Mouse (Mus musculus) midbrain, embryonic 10.5 days (tissue): Measurements from ENCODE around the gene Fam216a. TPM values are rescaled to one million over a fixed set of nuclear protein-coding genes. Genes with fewer than 3 reads are reported as not detected.
"Not testable (repeated sequence)": the region's sequence is repeated elsewhere in the genome, so short reads cannot be mapped to it uniquely, and the experiment has no call there.

ENCODE experiments used
- DNase-seq: peaks from one replicate; pipeline ENCODE4 v3.0.0-alpha.2; 2017; ENCODE audit warnings: low spot score
- H3K27ac ChIP-seq: fragments of 300-500 bp; sonication (generic); replicated peaks from 2 replicates; pipeline ENCODE4 v1.5.1; 2016; ENCODE audit warnings: mild to moderate bottlenecking
- H3K27me3 ChIP-seq: fragments of 300-500 bp; sonication (generic); 2 replicates; pipeline ENCODE4 v1.6.1; 2016; ENCODE audit warnings: low read depth, mild to moderate bottlenecking; ENCODE audit not compliant: poor library complexity, severe bottlenecking
- H3K36me3 ChIP-seq: fragments of 300-500 bp; sonication (generic); 2 replicates; pipeline ENCODE4 v1.6.1; 2016; ENCODE audit warnings: mild to moderate bottlenecking, moderate library complexity
- H3K4me1 ChIP-seq: fragments of 300-500 bp; sonication (generic); 2 replicates; pipeline ENCODE4 v1.6.1; 2016
- H3K4me3 ChIP-seq: fragments of 300-500 bp; sonication (generic); 2 replicates; pipeline ENCODE4 v1.5.1; 2016; ENCODE audit warnings: mild to moderate bottlenecking, moderate library complexity
- H3K9me3 ChIP-seq: fragments of 300-500 bp; sonication (generic); replicated peaks from 2 replicates; pipeline ENCODE4 v1.6.1; 2016; ENCODE audit warnings: mild to moderate bottlenecking
- WGBS: fragments of 180-500 bp; shearing (Covaris S2); methylation state at CpG from one replicate; pipeline ENCODE4 v1.1.7; 2016; 5-methylcytosine and 5-hydroxymethylcytosine counted together
- polyA plus RNA-seq: library from polyadenylated mRNA; unstranded; fragments of >200 nt; fragmentation: Nextera tagmentation; extraction: Ambion mirVana; gene quantifications from 2 replicates; pipeline ENCODE4 v1.2.1, GENCODE M21; 2016

Fam216a gene
- polyA plus RNA-seq, 1 experiment from 2014 or later: 85.5 TPM

GRCm38 (mm10) chr5:122330269-122330668 is 41.9 kb downstream of the Fam216a start:
- Histone ChIP-seq H3K36me3 (peaks cover 20% of the 10 kb centered on the region), H3K27ac (no peak overlapping the region), H3K27me3 (no peaks in the 10 kb centered on the region), H3K9me3 (no peaks in the 10 kb centered on the region), H3K4me1 (no peaks in the 10 kb centered on the region), H3K4me3 (no peak overlapping the region)
- DNase-seq: no peak
- WGBS: 90% methylated on average over 4 of the region's 4 CpGs

GRCm38 (mm10) chr5:122327283-122327682 is 44.9 kb downstream of the Fam216a start:
- 95% methylated on average over 3 of the region's 3 CpGs for WGBS

GRCm38 (mm10) chr5:122325477-122325876 is 46.7 kb downstream of the Fam216a start:
- Histone ChIP-seq H3K4me1 (no peaks in the 10 kb centered on the region), H3K27ac (no peak overlapping the region), H3K4me3 (no peak overlapping the region), H3K36me3 (peaks cover 51% of the 10 kb centered on the region), H3K27me3 (no peaks in the 10 kb centered on the region), H3K9me3 (no peaks in the 10 kb centered on the region)
- no peak for DNase-seq
- WGBS: 89% methylated on average over 8 of the region's 8 CpGs

More at GRCm38 (mm10) chr5:122327283-122327682, 44.9 kb downstream of the Fam216a start:
- H3K9me3 ChIP-seq: no peaks in the 10 kb centered on the region
- H3K4me3 ChIP-seq: no peak overlapping the region
- H3K36me3 ChIP-seq: peaks cover 34% of the 10 kb centered on the region
- no peaks in the 10 kb centered on the region for H3K27me3 ChIP-seq
- DNase-seq: no peak
- H3K27ac ChIP-seq: no peak overlapping the region
- no peaks in the 10 kb centered on the region for H3K4me1 ChIP-seq

GRCm38 (mm10) chr5:122324608-122325431 is 47.3 kb downstream of the Fam216a start:
- Histone ChIP-seq H3K27ac (no peak overlapping the region), H3K9me3 (no peaks in the 10 kb centered on the region), H3K36me3 (peaks cover 57% of the 10 kb centered on the region), H3K4me3 (no peak overlapping the region), H3K4me1 (no peaks in the 10 kb centered on the region), H3K27me3 (no peaks in the 10 kb centered on the region)
- WGBS: 91% methylated on average over 23 of the region's 23 CpGs
- DNase-seq: no peak

- 71% methylated on average over 8 of the region's 8 CpGs for WGBS
- peak; percentile 21 for DNase-seq
- Histone ChIP-seq H3K27me3 (no peaks in the 10 kb centered on the region), H3K27ac (no peak overlapping the region), H3K36me3 (peaks cover 65% of the 10 kb centered on the region), H3K9me3 (no peaks in the 10 kb centered on the region), H3K4me3 (no peak overlapping the region), H3K4me1 (no peaks in the 10 kb centered on the region)
These were observed 48.6 kb downstream of the Fam216a start for GRCm38 (mm10) chr5:122323523-122323922.

GRCm38 (mm10) chr5:122320205-122320781 is 51.9 kb downstream of the Fam216a start:
- DNase-seq: no peak
- Histone ChIP-seq H3K9me3 (no peaks in the 10 kb centered on the region), H3K27ac (no peak overlapping the region), H3K4me3 (no peak overlapping the region), H3K4me1 (no peaks in the 10 kb centered on the region), H3K27me3 (no peaks in the 10 kb centered on the region), H3K36me3 (peaks cover 76% of the 10 kb centered on the region)
- 85% methylated on average over 12 of the region's 12 CpGs for WGBS

- no peak for DNase-seq
- 84% methylated on average over 14 of the region's 14 CpGs for WGBS
These were observed 52.5 kb downstream of the Fam216a start for GRCm38 (mm10) chr5:122319474-122320204.

GRCm38 (mm10) chr5:122318976-122319375 is 53.2 kb downstream of the Fam216a start:
- not testable (repeated sequence) for H3K27me3 ChIP-seq, H3K27ac ChIP-seq, DNase-seq, H3K9me3 ChIP-seq, H3K4me3 ChIP-seq, H3K4me1 ChIP-seq
- WGBS: 73% methylated on average over 3 of the region's 3 CpGs
- H3K36me3 ChIP-seq: peaks cover 76% of the 10 kb centered on the region

More at GRCm38 (mm10) chr5:122319474-122320204, 52.5 kb downstream of the Fam216a start:
- Histone ChIP-seq H3K4me3 (no peak overlapping the region), H3K27me3 (no peaks in the 10 kb centered on the region), H3K27ac (no peak overlapping the region), H3K36me3 (peaks cover 76% of the 10 kb centered on the region), H3K4me1 (no peaks in the 10 kb centered on the region), H3K9me3 (no peaks in the 10 kb centered on the region)

GRCm38 (mm10) chr5:122318100-122318499 is 54.1 kb downstream of the Fam216a start:
- no peak for DNase-seq
- 75% methylated on average over 3 of the region's 3 CpGs for WGBS
- H3K36me3 ChIP-seq: peaks cover 85% of the 10 kb centered on the region

GRCm38 (mm10) chr5:122317329-122318045 is 54.7 kb downstream of the Fam216a start:
- 78% methylated on average over 11 of the region's 11 CpGs for WGBS
- H3K4me1 ChIP-seq: no peaks in the 10 kb centered on the region
- H3K4me3 ChIP-seq: no peak overlapping the region
- no peak overlapping the region for H3K27ac ChIP-seq
- DNase-seq: no peak
- H3K36me3 ChIP-seq: peaks cover 91% of the 10 kb centered on the region
- no peaks in the 10 kb centered on the region for H3K9me3 ChIP-seq
- no peaks in the 10 kb centered on the region for H3K27me3 ChIP-seq

More at GRCm38 (mm10) chr5:122318100-122318499, 54.1 kb downstream of the Fam216a start:
- Histone ChIP-seq H3K4me3 (no peak overlapping the region), H3K27ac (no peak overlapping the region), H3K9me3 (no peaks in the 10 kb centered on the region), H3K4me1 (no peaks in the 10 kb centered on the region), H3K27me3 (no peaks in the 10 kb centered on the region)

GRCm38 (mm10) chr5:122314966-122315667 is 57.0 kb downstream of the Fam216a start:
- Histone ChIP-seq H3K27me3 (no peaks in the 10 kb centered on the region), H3K4me3 (no peak overlapping the region), H3K4me1 (peaks cover 3% of the 10 kb centered on the region; the same call in 1 of the 2 replicates), H3K9me3 (no peaks in the 10 kb centered on the region), H3K36me3 (peaks cover 89% of the 10 kb centered on the region), H3K27ac (0 out of 2 replicates have a peak overlapping the region, but pooled peaks have one; percentile 23)
- 80% methylated on average over 20 of the region's 20 CpGs for WGBS
- DNase-seq: no peak
